Mouse (Mus musculus) small intestine, adult 2 months (tissue): ENCODE data around the gene St6galnac1. TPM values are rescaled to one million over a fixed set of nuclear protein-coding genes. Genes with fewer than 3 reads are reported as not detected.
"Not testable (repeated sequence)": the region's sequence is repeated elsewhere in the genome, so short reads cannot be mapped to it uniquely, and the experiment has no call there.

Experiments used
- H3K27ac ChIP-seq: fragments of 200-500 bp; 2 replicates; pipeline ENCODE4 v1.5.1; 2012; ENCODE audit warnings: low read depth, low read length, control low read depth, inconsistent platforms; ENCODE audit not compliant: insufficient read depth
- H3K27me3 ChIP-seq: fragments of 200-500 bp; 2 replicates; pipeline ENCODE4 v1.6.1; 2012; ENCODE audit warnings: mild to moderate bottlenecking, moderate library complexity, low read length, inconsistent platforms; ENCODE audit not compliant: control insufficient read depth, insufficient read depth
- H3K36me3 ChIP-seq: fragments of 200-500 bp; 2 replicates; pipeline ENCODE4 v1.6.1; 2012; ENCODE audit warnings: mild to moderate bottlenecking, low read length, control low read depth, inconsistent platforms; ENCODE audit not compliant: control insufficient read depth, insufficient read depth
- H3K4me1 ChIP-seq: fragments of 200-500 bp; 2 replicates; pipeline ENCODE4 v1.6.1; 2012; ENCODE audit warnings: low read length, inconsistent platforms, mixed read lengths; ENCODE audit not compliant: control insufficient read depth, insufficient read depth, insufficient read length
- H3K4me3 ChIP-seq: fragments of 200-500 bp; 2 replicates; pipeline ENCODE4 v1.5.1; 2012; ENCODE audit warnings: low read depth, mild to moderate bottlenecking, control low read depth, inconsistent platforms, low read length, moderate library complexity
- CTCF ChIP-seq: fragments of 200-500 bp; IDR thresholded peaks from 2 replicates; pipeline ENCODE4 v1.5.1; 2012; ENCODE audit warnings: low read depth, mild to moderate bottlenecking, control low read depth, inconsistent platforms, low read length, moderate library complexity, mixed read lengths; ENCODE audit not compliant: insufficient replicate concordance, insufficient read length; ENCODE audit errors: extremely low read depth
- POLR2A ChIP-seq: fragments of 200-500 bp; IDR thresholded peaks from 2 replicates; pipeline ENCODE4 v1.6.1; 2012; ENCODE audit warnings: low read depth, mild to moderate bottlenecking, control low read depth, inconsistent platforms, low read length, moderate library complexity
- WGBS: fragments of 180-500 bp; shearing (Covaris S2); methylation state at CpG from one replicate; pipeline ENCODE4 v1.1.7; 2018; 5-methylcytosine and 5-hydroxymethylcytosine counted together
- polyA plus RNA-seq: library from polyadenylated mRNA; depleted of rRNA; stranded (reverse); fragments of >200 nt; gene quantifications from 2 replicates; pipeline ENCODE4 v1.2.3, GENCODE M21; 2012

St6galnac1 gene
- polyA plus RNA-seq, 1 experiment = 5.8 TPM

GRCm38 (mm10) chr11:116769873-116770272 lies 5.4 kb downstream of the St6galnac1 start:
- TF ChIP-seq CTCF (no peak), POLR2A (no peak)
- Histone ChIP-seq H3K4me1 (peaks cover 3% of the 10 kb centered on the region), H3K27ac (no peak overlapping the region), H3K36me3 (no peaks in the 10 kb centered on the region), H3K4me3 (no peak overlapping the region), H3K27me3 (no peaks in the 10 kb centered on the region)
- 42% methylated on average over 5 of the region's 5 CpGs for WGBS

- no peaks in the 10 kb centered on the region; the same call in 1 of the 2 replicates for H3K4me1 ChIP-seq
- H3K27ac ChIP-seq = no peak overlapping the region
- WGBS = 95% methylated on average over 2 of the region's 2 CpGs
- TF ChIP-seq POLR2A = no peak
- no peak for TF ChIP-seq CTCF
- no peaks in the 10 kb centered on the region for H3K36me3 ChIP-seq
- H3K27me3 ChIP-seq = no peaks in the 10 kb centered on the region
- H3K4me3 ChIP-seq = no peak overlapping the region
Observed at GRCm38 (mm10) chr11:116764946-116765345, 10.4 kb downstream of the St6galnac1 start.

DNA sequence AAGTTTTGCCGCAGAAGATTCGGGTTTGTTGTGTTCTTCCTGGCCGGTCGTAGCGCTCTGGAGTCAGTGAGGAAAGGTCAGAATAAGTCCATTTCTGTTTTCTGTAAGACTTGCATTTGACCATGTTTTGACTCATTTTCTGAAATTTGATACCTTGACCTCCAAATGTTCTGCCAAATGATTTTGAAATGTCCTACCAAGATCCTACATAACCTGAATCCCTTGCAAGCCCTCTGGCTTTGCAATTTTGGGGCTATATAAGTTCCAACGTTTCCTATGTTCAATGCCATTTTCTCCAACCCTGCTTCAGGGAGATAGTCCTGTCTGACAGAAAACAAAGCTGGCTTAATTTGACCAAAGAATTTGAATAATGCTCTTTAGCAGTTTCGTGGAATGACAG lies 11.0 kb downstream of the St6galnac1 start:
- no peak overlapping the region for H3K4me3 ChIP-seq
- H3K36me3 ChIP-seq = no peaks in the 10 kb centered on the region
- H3K4me1 ChIP-seq = no peaks in the 10 kb centered on the region
- 93% methylated on average over 7 of the region's 7 CpGs for WGBS
- TF ChIP-seq POLR2A (no peak), CTCF (no peak)
- no peaks in the 10 kb centered on the region for H3K27me3 ChIP-seq
- H3K27ac ChIP-seq = no peak overlapping the region

DNA sequence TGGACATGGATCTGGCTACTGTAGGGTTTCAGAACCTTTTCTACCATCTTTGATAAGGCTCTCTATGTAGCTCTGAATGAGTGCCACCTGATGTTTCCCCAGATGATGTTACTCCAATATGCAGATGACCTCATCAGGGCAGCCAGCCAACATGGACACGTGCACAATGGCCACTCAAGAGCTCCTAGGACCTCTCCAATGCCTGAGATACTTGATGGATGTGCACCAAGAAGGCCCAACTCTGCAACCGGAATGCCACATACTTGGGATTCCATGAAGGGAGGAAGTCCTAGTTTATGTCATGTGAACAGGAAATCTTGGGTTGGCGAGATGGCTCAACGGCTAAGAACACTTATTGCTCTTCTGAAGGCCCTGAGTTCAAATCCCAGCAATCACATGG lies 20.1 kb downstream of the St6galnac1 start:
- Histone ChIP-seq H3K4me1 (peaks cover 35% of the 10 kb centered on the region; the same call in 1 of the 2 replicates), H3K36me3 (no peaks in the 10 kb centered on the region), H3K4me3 (no peak overlapping the region), H3K27ac (no peak overlapping the region), H3K27me3 (no peaks in the 10 kb centered on the region)
- WGBS = 78% methylated on average over 4 of the region's 4 CpGs
- TF ChIP-seq POLR2A = no peak
- TF ChIP-seq CTCF = no peak

DNA sequence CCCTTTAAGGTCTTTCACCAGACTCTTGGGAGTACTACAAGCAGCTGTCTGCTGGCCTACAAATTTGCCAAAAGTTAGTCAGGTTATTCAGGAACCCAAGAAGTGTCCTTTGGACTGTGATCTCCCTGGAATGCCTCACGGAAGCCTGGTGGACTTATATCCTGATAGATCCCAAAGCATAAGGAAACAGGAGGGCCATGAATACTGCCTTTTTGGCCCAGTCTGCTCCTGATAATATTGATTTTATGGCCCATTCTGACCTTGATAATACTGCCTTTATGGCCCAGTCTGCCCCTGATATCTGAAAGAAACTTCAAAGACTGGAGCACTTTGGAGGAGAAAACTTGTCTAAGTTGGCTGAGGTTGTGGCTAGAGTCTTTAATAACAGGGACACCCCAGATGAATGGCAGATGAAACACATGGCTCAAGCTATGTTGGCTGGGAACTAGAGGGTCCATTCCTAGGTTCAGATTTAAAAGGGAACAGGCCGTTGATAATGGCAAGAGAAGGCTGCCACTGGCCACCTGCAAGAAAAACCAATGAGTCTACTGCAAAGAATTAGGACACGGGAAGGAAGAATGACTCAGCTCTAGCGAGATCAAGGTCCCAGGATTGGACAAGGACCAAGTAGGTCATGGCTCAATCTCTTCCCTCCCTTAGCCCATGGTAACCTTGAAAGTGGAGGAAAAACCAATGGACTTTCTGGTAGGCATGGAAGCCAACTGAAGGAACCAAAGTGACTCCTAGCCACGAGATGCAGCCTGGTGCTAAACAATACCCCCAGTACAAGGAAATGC lies 21.4 kb downstream of the St6galnac1 start:
- WGBS = 18% methylated on average over 5 of the region's 5 CpGs
- Histone ChIP-seq H3K27ac (peak overlapping the region; percentile 70), H3K4me3 (no peak overlapping the region), H3K36me3 (no peaks in the 10 kb centered on the region), H3K27me3 (no peaks in the 10 kb centered on the region), H3K4me1 (peaks cover 39% of the 10 kb centered on the region; the same call in 1 of the 2 replicates)
- TF ChIP-seq POLR2A = no peak
- TF ChIP-seq CTCF = no peak

DNA sequence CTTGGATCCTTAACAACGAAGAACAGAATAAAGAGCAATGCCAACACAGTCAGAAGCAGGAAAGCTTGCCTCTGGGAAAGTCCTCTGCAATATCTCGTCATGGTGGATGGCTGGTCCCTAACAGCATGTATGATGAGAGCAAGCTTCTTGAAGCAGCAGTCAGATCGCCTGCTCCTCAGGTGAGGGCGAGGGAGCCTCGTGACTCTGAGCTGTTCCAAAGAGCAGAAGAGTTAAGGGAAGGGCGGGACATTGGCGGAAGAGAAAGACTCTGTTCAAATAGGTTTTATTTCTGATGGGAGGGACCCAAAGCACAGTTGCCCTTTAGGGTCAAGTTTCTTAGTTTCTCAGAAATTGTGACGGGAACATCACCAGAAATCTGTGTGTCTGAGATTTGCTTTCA lies 25.6 kb downstream of the St6galnac1 start:
- 35% methylated on average over 8 of the region's 8 CpGs for WGBS
- Histone ChIP-seq H3K4me1 (peaks cover 38% of the 10 kb centered on the region), H3K4me3 (no peak overlapping the region), H3K27me3 (no peaks in the 10 kb centered on the region), H3K27ac (no peak overlapping the region), H3K36me3 (no peaks in the 10 kb centered on the region)
- TF ChIP-seq POLR2A (no peak), CTCF (no peak)

DNA sequence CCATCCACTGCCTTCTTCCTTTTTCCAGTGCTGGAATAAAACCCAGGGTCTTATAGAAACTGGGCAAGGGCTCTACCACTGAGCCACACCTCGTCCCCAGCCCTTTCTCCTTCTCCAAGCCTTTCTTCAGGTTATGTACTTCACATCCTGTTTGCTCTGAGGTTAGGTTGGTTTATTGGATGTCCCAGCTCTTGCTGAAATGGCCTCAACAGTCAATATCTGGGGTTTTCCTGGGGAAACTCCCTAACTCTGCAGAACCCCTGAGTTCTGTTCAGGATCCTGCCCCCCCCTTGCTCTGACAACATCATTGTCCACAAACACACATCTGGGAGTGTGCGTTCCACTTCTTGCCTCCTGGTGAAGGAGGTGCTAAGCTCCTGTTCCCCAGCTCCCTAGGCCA lies 26.6 kb downstream of the St6galnac1 start:
- H3K4me3 ChIP-seq, H3K36me3 ChIP-seq, H3K27ac ChIP-seq, H3K27me3 ChIP-seq: not testable (repeated sequence)
- H3K4me1 ChIP-seq = peaks cover 32% of the 10 kb centered on the region
- 62% methylated on average over 2 of the region's 2 CpGs for WGBS

DNA sequence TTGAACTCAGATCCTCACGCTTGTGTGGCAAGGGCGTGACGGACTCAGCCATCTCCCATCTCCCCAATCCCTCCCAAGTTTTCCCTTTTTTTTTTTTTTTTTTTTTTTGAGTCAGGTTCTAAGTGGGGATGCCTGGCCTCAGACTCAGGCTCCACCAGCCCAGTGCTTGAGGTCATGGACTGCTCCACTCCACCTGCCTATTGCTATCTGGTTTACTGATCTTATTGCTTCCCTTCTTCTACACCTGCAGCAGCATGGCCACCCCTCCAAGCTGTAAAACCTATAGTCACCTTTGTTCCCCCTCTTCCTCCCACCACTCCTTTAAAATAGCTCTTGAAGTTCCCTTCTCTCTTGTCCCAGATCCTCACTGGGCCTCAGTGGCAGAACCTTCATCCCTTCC lies 28.5 kb downstream of the St6galnac1 start:
- H3K27ac ChIP-seq, H3K4me3 ChIP-seq, H3K36me3 ChIP-seq, H3K27me3 ChIP-seq: not testable (repeated sequence)
- 64% methylated on average over 3 of the region's 3 CpGs for WGBS
- H3K4me1 ChIP-seq = peaks cover 21% of the 10 kb centered on the region

GRCm38 (mm10) chr11:116745457-116745856 lies 29.9 kb downstream of the St6galnac1 start:
- WGBS = 52% methylated on average over 2 of the region's 2 CpGs
- H3K27me3 ChIP-seq, H3K4me3 ChIP-seq, H3K36me3 ChIP-seq, H3K27ac ChIP-seq: not testable (repeated sequence)
- peaks cover 12% of the 10 kb centered on the region for H3K4me1 ChIP-seq
